Mouse (Mus musculus): ENCODE results near the gene Them4.

Gene Them4

DNA sequence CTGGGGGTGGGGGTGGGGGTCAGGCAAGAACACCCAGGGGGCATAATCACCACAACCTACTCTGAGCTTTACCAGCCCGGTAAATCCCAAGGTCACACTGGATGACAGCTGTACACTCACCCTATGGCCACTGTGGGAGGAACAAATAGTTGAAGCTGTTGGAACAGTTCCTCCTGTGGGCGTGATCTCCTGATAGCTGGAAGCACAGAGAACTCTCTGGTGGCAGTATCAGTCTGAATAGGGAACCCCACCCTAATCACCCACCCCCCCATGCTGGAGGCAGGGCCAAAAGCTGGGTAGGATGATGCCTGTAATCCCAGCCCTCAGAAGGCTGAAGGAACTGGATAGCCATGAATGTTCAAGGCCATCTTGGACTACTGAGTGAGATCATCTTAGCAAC lies 59.8 kb downstream of the Them4 start:
- no peak for DNase-seq

DNA sequence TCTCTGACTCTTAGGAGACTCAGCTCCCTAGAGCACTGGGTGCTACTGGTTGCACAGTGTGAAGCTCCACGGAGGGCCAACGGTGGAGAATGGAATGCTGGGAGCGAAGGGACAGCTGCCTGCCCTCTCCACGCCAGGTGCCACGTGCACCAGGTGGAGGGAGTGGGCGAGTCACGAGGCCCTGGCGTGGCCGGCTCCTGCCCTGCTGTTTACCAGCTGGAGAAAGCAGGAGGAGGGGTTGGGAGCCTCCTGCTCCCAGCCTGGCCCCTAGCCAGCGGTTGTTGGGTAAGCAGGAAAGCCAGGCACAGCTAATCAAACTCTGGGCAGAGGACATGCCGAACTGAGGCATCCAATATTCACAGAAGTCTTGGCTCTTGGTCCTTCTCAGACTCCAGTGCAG lies 61.7 kb downstream of the Them4 start:
- DNase-seq, result peak; percentile 58

- no peak for DNase-seq
Observed at GRCm38 (mm10) chr3:94372038-94372437, 62.1 kb downstream of the Them4 start.

DNA sequence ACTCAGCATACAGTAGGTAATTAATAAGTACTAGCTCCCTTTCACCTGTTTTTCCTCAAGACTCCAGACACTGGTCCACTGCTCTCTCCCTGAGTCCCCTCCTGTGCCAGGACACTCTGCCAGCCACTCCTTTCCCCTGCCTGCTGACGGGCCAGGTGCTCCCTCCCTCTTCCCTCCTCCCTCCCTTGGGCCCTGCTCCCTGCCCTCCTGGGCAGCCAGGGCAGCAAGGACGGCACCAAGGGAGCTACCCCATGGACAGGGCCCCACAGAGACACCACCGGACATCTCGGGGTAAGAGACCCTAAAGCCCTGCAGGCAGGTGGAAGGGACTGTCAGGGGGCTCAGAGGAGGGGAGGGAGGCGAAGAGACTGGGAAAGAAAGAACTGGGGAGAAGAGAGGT lies 62.8 kb downstream of the Them4 start, which contains the start of gene Rorc:
Rorc (plus strand) TSS at position 154 of the 400 bp plus-strand sequence.
- no peak for DNase-seq

- no peak for DNase-seq
Observed at GRCm38 (mm10) chr3:94373090-94373489, 63.2 kb downstream of the Them4 start.

- DNase-seq, result no peak
Observed at GRCm38 (mm10) chr3:94373597-94374011, 63.7 kb downstream of the Them4 start.

DNA sequence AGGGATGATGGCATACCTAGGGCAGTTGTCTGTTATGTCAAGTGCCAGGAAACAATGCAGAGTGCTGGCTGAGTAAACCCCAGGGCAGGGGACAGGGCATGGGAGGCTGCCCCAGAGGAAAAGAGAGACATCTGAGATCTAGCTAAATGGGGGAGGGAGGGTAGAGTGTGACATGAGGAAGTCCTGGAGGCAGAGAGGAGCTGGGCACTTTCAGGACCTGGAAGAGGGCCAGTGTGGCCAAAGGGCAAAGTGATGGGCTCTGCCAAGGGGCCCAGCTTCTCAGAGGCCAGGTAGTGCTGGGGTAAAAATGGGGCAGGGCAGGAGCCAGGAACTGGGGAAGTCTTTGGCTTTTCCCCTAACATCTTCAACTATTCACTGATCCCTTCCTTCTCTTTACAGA lies 64.7 kb downstream of the Them4 start:
- DNase-seq, result no peak

DNA sequence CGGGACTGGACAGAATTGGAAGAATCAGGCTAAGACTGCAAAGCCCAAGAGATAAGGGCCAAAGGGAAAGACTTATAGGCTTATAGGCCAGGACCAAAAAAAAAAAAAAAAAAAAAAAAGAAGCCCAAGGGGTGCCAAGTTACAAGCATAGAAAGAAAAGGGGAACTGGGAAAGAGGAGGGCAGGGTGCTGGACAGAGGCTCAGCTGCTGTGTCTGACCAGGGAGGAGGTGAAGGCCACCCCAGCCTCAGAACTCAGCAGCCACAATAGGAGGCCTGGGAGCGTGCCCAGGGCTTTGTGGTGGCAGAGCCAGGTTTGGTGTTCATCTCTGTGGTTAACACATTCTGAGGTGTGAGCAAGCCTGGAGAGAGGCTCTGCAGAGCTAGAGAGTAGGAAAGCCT lies 65.3 kb downstream of the Them4 start:
- DNase-seq, result no peak

DNA sequence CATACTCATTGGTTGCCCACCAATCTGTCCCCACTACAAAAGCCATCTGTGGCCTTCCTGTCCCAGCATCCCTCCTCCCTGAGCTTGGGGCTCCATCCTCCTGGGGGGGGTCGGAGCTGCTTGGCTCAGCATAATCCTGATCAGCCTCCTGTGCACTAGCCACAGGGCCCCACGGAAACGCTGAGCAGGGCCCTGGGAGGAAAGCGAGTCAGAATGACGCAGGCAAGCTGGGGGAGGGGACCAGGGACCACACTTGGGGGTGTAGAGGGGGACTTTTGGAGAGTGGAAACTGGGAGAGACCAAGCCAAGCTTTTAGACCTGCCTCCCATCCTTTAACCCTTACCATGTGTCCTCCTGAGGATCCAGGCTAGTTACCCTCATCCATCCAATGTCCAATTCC lies 66.0 kb downstream of the Them4 start:
- DNase-seq, result no peak

- DNase-seq, result no peak
Observed at GRCm38 (mm10) chr3:94377028-94377923, 67.4 kb downstream of the Them4 start.

- DNase-seq, result no peak
Observed at GRCm38 (mm10) chr3:94379831-94380510, 70.1 kb downstream of the Them4 start.

All from right cerebral cortex, postnatal 4 days (tissue).